9 mouse cellular contexts compared by ENCODE assay signal in the genomic region with DNA sequence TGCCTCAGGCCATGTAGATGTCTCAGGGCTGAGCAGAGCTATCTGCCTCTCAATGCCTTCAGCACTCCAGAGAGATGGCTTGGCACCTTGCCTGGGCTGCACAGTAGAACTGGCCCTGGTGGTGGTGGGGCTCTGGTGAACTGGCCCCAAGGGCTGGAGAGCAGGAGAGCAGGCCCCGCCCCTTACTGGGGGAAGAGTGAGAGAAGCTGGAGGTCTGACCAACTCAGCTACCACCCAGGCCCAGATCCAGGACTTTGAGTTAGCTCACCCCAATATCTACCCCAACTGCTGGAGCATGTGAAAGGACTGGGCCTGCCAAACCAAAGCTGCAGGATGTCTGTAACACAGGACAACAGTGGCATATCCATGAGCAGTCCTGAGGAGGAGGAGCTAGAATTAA. TPM values are rescaled to one million over a fixed set of nuclear protein-coding genes. Genes with fewer than 3 reads are reported as not detected.
DNase-seq lines count a peak whose midpoint lies in the region; ATAC-seq and TF ChIP-seq lines count a peak whose summit lies in the region.
"Had no signal": no experiment of that assay in that cellular context is flagged by ENCODE, and none has a peak within 500 bp of the region (broad histone marks: within the 10 kb centered on the region; RNA-seq: fewer than 3 reads in every experiment).

No protein-coding gene starts in this region.

- H3K4me2 ChIP-seq in kidney, embryonic 15.5 days: no peak overlapping the region
- no peak overlapping the region; the same call in 1 of the 2 replicates for H3K4me2 ChIP-seq in limb, embryonic 11.5 days (ENCODE audit: low read depth, severe bottlenecking)
- H3K4me2 ChIP-seq: liver, embryonic 13.5 days had no signal

- no peak for DNase-seq in kidney, adult 2 months
- peak; percentile 20 for DNase-seq in urinary bladder, postnatal 10 days (ENCODE audit: low spot score)
- DNase-seq in urinary bladder, adult 18-20 months (ENCODE audit: low spot score in 2 of 2): no peak
- peak; percentile 33 for DNase-seq in heart, adult 8-10 months (ENCODE audit: low spot score)
- no peak for DNase-seq in limb, embryonic 11.5 days (ENCODE audit: low spot score)
- no peak for DNase-seq in yolk sac, embryonic 10.5 days (ENCODE audit: low spot score)
- DNase-seq: liver, embryonic 13.5 days had no signal

- no peak overlapping the region for H3K9ac ChIP-seq in kidney, embryonic 15.5 days
- H3K9ac ChIP-seq in limb, embryonic 11.5 days (ENCODE audit: low read length): 0 out of 2 replicates have a peak overlapping the region, but pooled peaks have one; percentile 17
- H3K9ac ChIP-seq: liver, embryonic 13.5 days had no signal

- WGBS in kidney, embryonic 15.5 days: 88% methylated on average over 1 of the region's 1 CpGs
- 91% methylated on average over 1 of the region's 1 CpGs for WGBS in kidney, adult 2 months
- 100% methylated on average over 1 of the region's 1 CpGs for WGBS in limb, embryonic 11.5 days

- H3K27me3 ChIP-seq in kidney, embryonic 15.5 days: no peaks in the 10 kb centered on the region
- no peaks in the 10 kb centered on the region for H3K27me3 ChIP-seq in kidney, adult 2 months (replicated peaks; ENCODE audit: control insufficient read depth, insufficient read depth, low read length)
- no peaks in the 10 kb centered on the region for H3K27me3 ChIP-seq in limb, embryonic 11.5 days (ENCODE audit: control insufficient read depth, insufficient read depth, low read length)
- H3K27me3 ChIP-seq: liver, embryonic 13.5 days had no signal

- H3K27ac ChIP-seq in kidney, embryonic 15.5 days: no peak overlapping the region
- no peak overlapping the region for H3K27ac ChIP-seq in kidney, adult 2 months (ENCODE audit: insufficient read depth, low read depth, low read length)
- H3K27ac ChIP-seq in limb, embryonic 11.5 days (replicated peaks; ENCODE audit: low read depth, low read length): 0 out of 2 replicates have a peak overlapping the region, but pooled peaks have one; percentile 39
- H3K27ac ChIP-seq: liver, embryonic 13.5 days had no signal

- peaks cover 22% of the 10 kb centered on the region for H3K4me1 ChIP-seq in kidney, embryonic 15.5 days
- H3K4me1 ChIP-seq in kidney, adult 2 months (ENCODE audit: control insufficient read depth, insufficient read depth, low read length): peaks cover 5% of the 10 kb centered on the region; the same call in 1 of the 2 replicates
- H3K4me1 ChIP-seq in limb, embryonic 11.5 days (ENCODE audit: control insufficient read depth, insufficient read depth, low read length): peaks cover 3% of the 10 kb centered on the region; the same call in 1 of the 2 replicates
- H3K4me1 ChIP-seq: liver, embryonic 13.5 days had no signal

- no peaks in the 10 kb centered on the region for H3K9me3 ChIP-seq in kidney, embryonic 15.5 days (replicated peaks)
- no peaks in the 10 kb centered on the region for H3K9me3 ChIP-seq in limb, embryonic 11.5 days (ENCODE audit: control insufficient read depth, low read length)
- H3K9me3 ChIP-seq: liver, embryonic 13.5 days had no signal

- no peak for TF ChIP-seq CTCF in kidney, adult 2 months (conservative IDR thresholded peaks at IDR 0.05; ENCODE audit: insufficient read depth, insufficient read length, low read depth, low read length)

- no peaks in the 10 kb centered on the region for H3K36me3 ChIP-seq in kidney, embryonic 15.5 days
- no peaks in the 10 kb centered on the region for H3K36me3 ChIP-seq in kidney, adult 2 months (ENCODE audit: control insufficient read depth, insufficient read depth, low read length)
- no peaks in the 10 kb centered on the region for H3K36me3 ChIP-seq in limb, embryonic 11.5 days (ENCODE audit: control insufficient read depth, insufficient read depth, low read length)
- H3K36me3 ChIP-seq: liver, embryonic 13.5 days had no signal

- peak; percentile 31; the same call in 1 of the 2 replicates for ATAC-seq in kidney, embryonic 15.5 days (replicated peaks; ENCODE audit: low FRiP score)
- ATAC-seq in limb, embryonic 11.5 days (ENCODE audit: insufficient number of reproducible peaks, low FRiP score, low TSS enrichment, low read depth): peak; percentile 41; the same call in 1 of the 2 replicates
- no peak for ATAC-seq in megakaryocyte, adult 5-6 weeks (ENCODE audit: poor library complexity, severe bottlenecking)

- TF ChIP-seq POLR2A in kidney, adult 2 months (IDR thresholded peaks at IDR 0.05; ENCODE audit: low read depth, low read length): no peak

- no peak overlapping the region for H3K4me3 ChIP-seq in kidney, embryonic 15.5 days (replicated peaks)
- H3K4me3 ChIP-seq in kidney, adult 2 months (ENCODE audit: insufficient read depth, low read depth, low read length): no peak overlapping the region
- H3K4me3 ChIP-seq in limb, embryonic 11.5 days (ENCODE audit: low read depth, low read length): no peak overlapping the region
- H3K4me3 ChIP-seq: liver, embryonic 13.5 days had no signal

RNA-seq across cellular contexts. Expression of a gene that starts 33.7 kb away (rescaled TPM):
- polyA plus RNA-seq in kidney, embryonic 15.5 days (2015; fragmentation: Nextera tagmentation; extraction: Ambion mirVana): 168 and 181 TPM in 2 replicates
- polyA plus RNA-seq in kidney, adult 2 months (2012; rRNA removed): 40.8 and 47.2 TPM in 2 replicates
- total RNA-seq in heart, adult 8-10 months (2022): 100 to 1,000 TPM; 205 to 238 (median 230) TPM
- polyA plus RNA-seq in limb, embryonic 11.5 days (2014; fragmentation: Nextera tagmentation; extraction: Ambion mirVana): 121 and 123 TPM in 2 replicates
- not detected in 2 replicates for total RNA-seq in megakaryocyte, adult 5-6 weeks (2015)
- total RNA-seq in megakaryocyte, adult 5-6 weeks (2017): not detected in 2 replicates

Comparison
In these comparisons a context has a peak if more than half of its experiments do, and no peak if none do; other contexts are left out.
1. DNase-seq: peak in urinary bladder, postnatal 10 days (single experiment) and heart, adult 8-10 months (single experiment); none in kidney, adult 2 months (single experiment), urinary bladder, adult 18-20 months (0 of 2), limb, embryonic 11.5 days (single experiment) and yolk sac, embryonic 10.5 days (single experiment).